Mouse (Mus musculus): Measurements from ENCODE around the gene Mup21. TPM values are rescaled to one million over a fixed set of nuclear protein-coding genes. Genes with fewer than 3 reads are reported as not detected.

Mup21 gene
- not detected for polyA plus RNA-seq (2015; fragmentation: Illumina TruSeq; extraction: RNeasy Lipid Tissue Mini Kit (QIAGEN cat#74804); ENCODE audit: insufficient read depth, low read depth, low replicate concordance)

GRCm38 (mm10) chr4:62150811-62151210 is at the start of gene Mup21:
Gene Mup21, minus strand, starts transcription at chr4:62150863.

Other genes starting within 250 kb of the Mup21 start
- gene Mup20, start 96.7 kb downstream of the Mup21 start, polyA plus RNA-seq (2015; fragmentation: Illumina TruSeq; extraction: RNeasy Lipid Tissue Mini Kit (QIAGEN cat#74804); ENCODE audit: insufficient read depth, low read depth, low replicate concordance) = not detected
- gene Mup3, start 63.5 kb downstream of the Mup21 start, polyA plus RNA-seq (2015; fragmentation: Illumina TruSeq; extraction: RNeasy Lipid Tissue Mini Kit (QIAGEN cat#74804); ENCODE audit: insufficient read depth, low read depth, low replicate concordance) = not detected
- gene Zfp37, start 80.2 kb upstream of the Mup21 start, polyA plus RNA-seq (2015; fragmentation: Illumina TruSeq; extraction: RNeasy Lipid Tissue Mini Kit (QIAGEN cat#74804); ENCODE audit: insufficient read depth, low read depth, low replicate concordance) = 1.7 TPM
- gene Slc31a2, start 111.7 kb upstream of the Mup21 start, polyA plus RNA-seq (2015; fragmentation: Illumina TruSeq; extraction: RNeasy Lipid Tissue Mini Kit (QIAGEN cat#74804); ENCODE audit: insufficient read depth, low read depth, low replicate concordance) = 13.7 TPM
- gene Fkbp15, start 209.7 kb upstream of the Mup21 start, polyA plus RNA-seq (2015; fragmentation: Illumina TruSeq; extraction: RNeasy Lipid Tissue Mini Kit (QIAGEN cat#74804); ENCODE audit: insufficient read depth, low read depth, low replicate concordance) = 8.2 TPM
- 5.9 TPM for gene Slc31a1, start 209.9 kb upstream of the Mup21 start, polyA plus RNA-seq (2015; fragmentation: Illumina TruSeq; extraction: RNeasy Lipid Tissue Mini Kit (QIAGEN cat#74804); ENCODE audit: insufficient read depth, low read depth, low replicate concordance)